Mouse (Mus musculus) erythroblast, embryonic 14.5 days (primary cell): ENCODE data around the gene Sppl3.

Experiments
- GATA1 ChIP-seq: IDR thresholded peaks from 2 replicates; pipeline ENCODE4 v1.6.1; 2012; ENCODE audit warnings: low read length, inconsistent platforms, mixed read lengths
- TAL1 ChIP-seq: IDR thresholded peaks from 3 replicates; pipeline ENCODE4 v1.6.1; 2012; ENCODE audit warnings: low read length, inconsistent platforms, mixed read lengths

DNA sequence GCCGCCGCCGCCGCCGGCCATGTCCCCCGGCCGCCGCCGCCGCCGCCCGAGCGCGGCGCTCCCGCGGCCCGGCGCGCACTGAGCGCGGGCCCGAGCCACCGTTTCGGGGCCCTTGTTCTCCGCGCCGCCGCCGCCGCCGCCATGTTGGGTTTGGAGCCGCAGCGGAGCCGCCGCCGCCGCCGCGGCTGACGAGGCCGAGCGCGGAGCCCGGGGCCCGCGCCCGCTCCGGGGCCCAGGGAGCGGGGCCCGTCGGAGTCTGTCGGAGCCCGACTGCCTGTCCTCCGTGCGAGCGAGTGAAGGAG lies 231 bp downstream of the Sppl3 start:
- TF ChIP-seq GATA1 (no peak), TAL1 (no peak)
